Mouse (Mus musculus) heart, adult 2 months (tissue): ENCODE results near the gene Gm5447.

Source experiments
- CTCF ChIP-seq: fragments of 200-600 bp; IDR thresholded peaks from 2 replicates; pipeline ENCODE4 v1.8.1; 2022; ENCODE audit warnings: antibody characterized with exemption, mild to moderate bottlenecking, moderate library complexity
- EP300 ChIP-seq: fragments of 200-500 bp; IDR thresholded peaks from 2 replicates; pipeline ENCODE4 v1.6.1; 2011; ENCODE audit warnings: low read depth, low read length, control low read depth; ENCODE audit not compliant: insufficient read depth
- POLR2A ChIP-seq: fragments of 200-500 bp; IDR thresholded peaks from 2 replicates; pipeline ENCODE4 v1.6.1; 2011; ENCODE audit warnings: mild to moderate bottlenecking, low read depth, low read length, control low read depth; ENCODE audit not compliant: insufficient read depth

GRCm38 (mm10) chr13:30986934-30987455 lies 13.0 kb downstream of the Gm5447 start:
- TF ChIP-seq CTCF (no peak), POLR2A (no peak), EP300 (no peak)
